Mouse (Mus musculus) lung, embryonic 14.5 days (tissue): ENCODE data around the gene Slf2. TPM values are rescaled to one million over a fixed set of nuclear protein-coding genes. Genes with fewer than 3 reads are reported as not detected.

ENCODE experiments used
- ATAC-seq: fragments of 200-750 bp; cut with Nextera tagmentation; 2 replicates; pipeline ENCODE4 v1.8.0; 2017; ENCODE audit warnings: mild to moderate bottlenecking, moderate TSS enrichment, moderate library complexity; ENCODE audit not compliant: insufficient read depth
- DNase-seq: peaks from one replicate; pipeline ENCODE4 v3.0.0-alpha.2; 2015
- H3K27ac ChIP-seq: fragments of 300-500 bp; sonication (generic); 2 replicates; pipeline ENCODE4 v1.5.1; 2014; ENCODE audit warnings: low read depth, mild to moderate bottlenecking, moderate library complexity
- H3K27me3 ChIP-seq: fragments of 300-500 bp; sonication (generic); 2 replicates; pipeline ENCODE4 v1.6.1; 2014; ENCODE audit warnings: low read length, control low read depth; ENCODE audit not compliant: insufficient read depth
- H3K36me3 ChIP-seq: fragments of 300-500 bp; sonication (generic); 2 replicates; pipeline ENCODE4 v1.6.1; 2014; ENCODE audit warnings: control low read depth; ENCODE audit not compliant: insufficient read depth
- H3K4me1 ChIP-seq: fragments of 300-500 bp; sonication (generic); 2 replicates; pipeline ENCODE4 v1.6.1; 2014; ENCODE audit warnings: antibody characterized with exemption, control low read depth; ENCODE audit not compliant: insufficient read depth
- H3K4me2 ChIP-seq: fragments of 300-500 bp; sonication (generic); 2 replicates; pipeline ENCODE4 v1.6.1; 2014; ENCODE audit warnings: mild to moderate bottlenecking
- H3K4me3 ChIP-seq: fragments of 300-500 bp; sonication (generic); 2 replicates; pipeline ENCODE4 v1.5.1; 2014; ENCODE audit warnings: low read depth, low read length
- H3K9ac ChIP-seq: fragments of 300-500 bp; sonication (generic); 2 replicates; pipeline ENCODE4 v1.6.1; 2014
- H3K9me3 ChIP-seq: fragments of 300-500 bp; sonication (generic); 2 replicates; pipeline ENCODE4 v1.6.1; 2016; ENCODE audit warnings: low read depth, low read length, control low read depth
- CTCF ChIP-seq: IDR thresholded peaks from 2 replicates; pipeline ENCODE4 v1.5.1; 2016; ENCODE audit warnings: antibody characterized with exemption, low read depth
- WGBS: fragments of 180-500 bp; shearing (Covaris S2); extraction: QIAGEN DNeasy Blood & Tissue Kit; methylation state at CpG from one replicate; pipeline ENCODE4 v1.1.7; 2014; 5-methylcytosine and 5-hydroxymethylcytosine counted together
- polyA plus RNA-seq: library from polyadenylated mRNA; unstranded; fragments of >200 nt; fragmentation: Nextera tagmentation; extraction: Ambion mirVana; gene quantifications from 2 replicates; pipeline ENCODE4 v1.2.1, GENCODE M21; 2014

Gene Slf2
- polyA plus RNA-seq, 1 experiment from 2014 or later = 43.9 TPM

DNA sequence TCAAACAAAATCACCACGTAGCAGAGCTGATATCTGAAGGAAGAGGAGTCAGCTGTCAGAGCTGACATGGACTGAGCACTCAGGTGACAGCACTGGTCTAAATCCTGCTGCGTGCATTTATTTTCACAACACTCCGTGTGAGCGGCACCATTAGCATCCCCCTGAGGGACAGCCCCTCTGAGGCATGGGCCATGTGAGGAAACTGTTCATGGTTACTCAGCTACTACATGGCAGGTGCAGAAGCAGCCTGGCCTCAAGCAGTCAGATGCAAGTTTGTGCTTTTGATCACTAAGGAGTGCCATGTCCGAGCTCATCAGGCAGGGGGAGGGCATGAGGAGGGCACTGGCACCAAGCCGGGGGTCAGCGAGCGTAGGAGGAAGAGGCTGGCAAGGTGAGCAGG is 68.7 kb downstream of the Slf2 start:
- no peak overlapping the region for H3K27ac ChIP-seq

DNA sequence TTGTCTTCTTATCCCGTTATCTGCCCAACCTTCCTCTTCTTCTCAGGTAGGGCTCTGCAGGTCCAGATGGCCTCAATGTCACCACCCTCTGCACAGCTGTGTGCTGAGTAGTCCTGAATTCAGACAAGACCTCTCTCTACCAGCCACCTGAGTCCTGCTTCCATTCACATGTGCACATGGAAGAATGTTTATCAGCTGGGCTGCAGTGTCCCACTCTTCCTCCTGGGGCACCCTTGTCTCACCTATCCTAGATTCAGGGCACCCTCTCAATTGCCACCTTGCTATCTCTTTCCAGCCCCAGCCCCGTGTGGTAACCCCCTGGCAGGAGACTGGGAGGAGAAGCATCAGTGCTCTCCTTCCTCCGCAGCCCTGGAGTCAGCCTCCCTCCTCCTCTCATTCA is 71.3 kb downstream of the Slf2 start:
- H3K4me1 ChIP-seq = peaks cover 10% of the 10 kb centered on the region
- TF ChIP-seq CTCF = peak; percentile 31; the same call in 1 of the 2 replicates
- H3K4me3 ChIP-seq = no peak overlapping the region
- H3K27ac ChIP-seq = no peak overlapping the region
- DNase-seq (no peak), ATAC-seq (no peak)
- WGBS = 56% methylated on average over 3 of the region's 3 CpGs
- H3K9me3 ChIP-seq = no peaks in the 10 kb centered on the region
- H3K27me3 ChIP-seq = no peaks in the 10 kb centered on the region
- no peak overlapping the region for H3K4me2 ChIP-seq
- peaks cover 27% of the 10 kb centered on the region for H3K36me3 ChIP-seq
- no peak overlapping the region for H3K9ac ChIP-seq

More for the DNA sequence above, 68.7 kb downstream of the Slf2 start:
- 83% methylated on average over 8 of the region's 8 CpGs for WGBS
- Histone ChIP-seq H3K27me3 (no peaks in the 10 kb centered on the region), H3K9ac (no peak overlapping the region), H3K4me1 (no peaks in the 10 kb centered on the region), H3K9me3 (no peaks in the 10 kb centered on the region), H3K36me3 (peaks cover 22% of the 10 kb centered on the region), H3K4me3 (no peak overlapping the region), H3K4me2 (no peak overlapping the region)
- ATAC-seq (no peak), DNase-seq (no peak)
- no peak for TF ChIP-seq CTCF

DNA sequence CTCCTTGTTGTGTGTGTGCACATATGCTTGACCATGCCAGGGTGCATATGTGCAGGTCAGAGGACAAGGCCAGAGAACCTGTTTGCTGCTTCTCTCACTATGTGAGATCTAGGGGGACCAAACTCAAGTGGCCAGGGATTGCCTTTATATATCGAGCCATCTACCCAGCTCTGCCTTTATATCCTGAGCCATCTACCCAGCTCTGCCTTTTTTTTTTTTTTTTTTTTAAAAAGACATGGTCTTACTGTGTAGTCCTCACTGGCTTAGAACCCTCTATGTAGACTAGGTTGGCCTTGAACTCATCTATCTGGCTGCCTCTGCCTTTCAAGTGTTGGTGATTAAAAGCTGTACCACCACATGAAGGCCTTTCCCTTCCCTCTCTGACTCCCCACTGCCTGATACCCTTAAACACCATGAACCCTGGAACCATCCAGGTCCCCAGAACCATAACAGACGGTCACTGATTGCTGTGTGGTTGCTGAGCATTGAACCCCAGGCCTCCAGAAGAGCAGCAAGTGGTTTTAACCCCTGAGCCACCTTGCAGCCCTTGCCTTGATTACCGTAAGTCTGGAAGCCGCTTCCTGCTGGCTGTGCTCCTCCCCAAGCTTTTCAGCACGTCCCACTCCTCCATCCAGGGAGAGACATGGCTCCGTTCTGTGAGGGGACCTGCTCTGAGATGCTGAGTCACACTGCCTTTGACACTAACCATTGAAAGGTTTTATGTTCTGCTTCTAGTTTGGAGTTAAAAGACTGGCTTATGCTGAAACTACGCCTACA is 73.0 kb downstream of the Slf2 start:
- 81% methylated on average over 7 of the region's 7 CpGs for WGBS
- ATAC-seq = no peak
- Histone ChIP-seq H3K4me1 (peaks cover 14% of the 10 kb centered on the region), H3K9me3 (no peaks in the 10 kb centered on the region), H3K27me3 (no peaks in the 10 kb centered on the region), H3K9ac (no peak overlapping the region), H3K4me2 (no peak overlapping the region), H3K27ac (no peak overlapping the region), H3K36me3 (peaks cover 32% of the 10 kb centered on the region), H3K4me3 (no peak overlapping the region)
- DNase-seq = no peak
- no peak for TF ChIP-seq CTCF

DNA sequence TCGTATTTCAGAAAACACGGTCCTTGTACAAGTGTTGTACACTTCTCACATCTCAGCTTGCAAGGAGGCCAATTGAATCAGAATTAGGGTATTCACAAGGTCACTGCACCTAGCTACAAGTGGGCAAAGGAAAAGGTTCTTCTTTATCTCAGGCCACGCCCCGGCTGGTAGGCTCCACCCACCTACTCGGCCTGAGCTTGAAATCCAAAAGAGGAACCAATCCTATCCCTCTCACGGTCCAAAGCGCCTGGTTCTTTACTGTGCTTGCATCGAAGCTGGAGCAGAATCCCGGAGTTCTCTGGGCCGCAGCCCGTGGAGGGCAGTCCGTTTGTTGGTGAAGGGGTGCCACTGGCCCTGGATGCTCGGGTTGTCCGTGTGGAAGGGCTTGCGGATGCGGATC is 74.5 kb downstream of the Slf2 start, which contains the start of gene Twnk:
TSS of gene Twnk (plus strand) at position 220 of the 400 bp plus-strand sequence.
- Histone ChIP-seq H3K4me2 (peak within 1 kb of the TSS; percentile 92), H3K27ac (peak within 1 kb of the TSS; percentile 80; the same call in 1 of the 2 replicates), H3K4me1 (peaks cover 14% of the 10 kb centered on the region), H3K36me3 (peaks cover 46% of the 10 kb centered on the region), H3K9ac (peak within 1 kb of the TSS; percentile 72), H3K4me3 (peak within 1 kb of the TSS; percentile 97), H3K27me3 (no peaks in the 10 kb centered on the region), H3K9me3 (no peaks in the 10 kb centered on the region)
- 10% methylated on average over 16 of the region's 16 CpGs for WGBS
- ATAC-seq (no peak), DNase-seq (peak; percentile 56)
- TF ChIP-seq CTCF = no peak

DNA sequence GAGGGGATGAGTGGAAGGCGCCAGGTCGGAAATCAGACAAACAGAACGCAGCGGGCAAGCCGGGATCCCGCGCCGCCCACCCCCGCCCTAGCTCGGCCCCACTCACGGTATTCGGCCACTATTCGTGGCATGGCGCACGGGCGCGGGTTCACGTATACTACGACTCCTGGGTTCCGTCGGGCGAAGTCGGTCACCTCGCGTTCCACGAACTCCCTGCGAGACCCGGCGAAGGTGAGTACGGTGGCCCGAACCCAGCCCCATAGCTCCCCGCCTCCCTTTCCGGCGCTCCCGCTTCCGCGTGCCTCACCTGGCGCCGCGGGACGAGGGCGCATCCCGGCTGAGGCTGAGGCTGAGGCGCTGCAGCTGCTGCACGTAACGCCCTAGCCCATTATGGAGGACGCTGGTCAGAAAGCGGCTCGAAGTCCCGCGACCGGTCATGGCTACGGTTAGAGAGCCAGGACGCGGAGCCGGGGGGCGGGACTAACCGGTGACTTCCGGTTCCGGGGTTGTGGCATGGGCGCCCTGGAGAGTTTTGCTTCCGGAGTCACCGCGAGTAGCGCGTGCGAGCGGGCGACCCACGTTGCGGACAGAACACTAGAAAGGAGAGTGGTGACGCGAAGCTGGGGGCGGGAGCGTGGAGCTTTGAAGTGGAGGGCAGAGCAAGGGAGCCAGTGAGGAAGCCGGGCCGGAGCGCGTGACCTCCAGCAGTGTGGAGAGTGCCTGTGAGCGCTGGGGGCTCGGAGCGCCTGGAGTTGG is 75.2 kb downstream of the Slf2 start, which contains the start of gene Mrpl43:
TSS of gene Mrpl43 (minus strand) at position 486 of the 756 bp plus-strand sequence.
- H3K27ac ChIP-seq = peak within 1 kb of the TSS; percentile 80; the same call in 1 of the 2 replicates

DNA sequence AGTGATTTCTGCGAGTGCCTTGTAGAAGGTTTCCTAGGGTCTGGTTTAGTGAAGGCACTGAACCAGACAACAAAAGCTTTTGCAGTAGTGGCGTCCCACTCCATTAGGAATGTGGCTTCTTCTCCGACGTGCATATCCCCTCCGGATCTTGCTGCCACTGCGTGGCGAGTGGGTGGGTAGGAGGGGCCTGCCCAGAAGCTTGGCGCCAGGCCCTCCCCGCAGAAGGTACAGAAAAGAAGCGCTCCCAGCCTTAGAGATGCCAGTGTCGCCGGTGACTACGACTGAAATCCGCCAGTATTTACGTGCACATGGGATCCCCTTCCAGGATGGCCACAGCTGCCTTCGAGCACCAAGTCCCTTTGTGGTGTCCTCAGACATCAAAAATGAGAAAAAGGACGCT is 76.1 kb downstream of the Slf2 start:
- Histone ChIP-seq H3K27ac (peak overlapping the region; percentile 80; the same call in 1 of the 2 replicates), H3K4me3 (peak overlapping the region; percentile 97), H3K27me3 (no peaks in the 10 kb centered on the region), H3K9ac (peak overlapping the region; percentile 72), H3K4me2 (peak overlapping the region; percentile 92), H3K9me3 (no peaks in the 10 kb centered on the region), H3K36me3 (peaks cover 56% of the 10 kb centered on the region), H3K4me1 (peaks cover 14% of the 10 kb centered on the region)
- ATAC-seq (no peak), DNase-seq (no peak)
- 31% methylated on average over 17 of the region's 17 CpGs for WGBS
- no peak for TF ChIP-seq CTCF

More for the DNA sequence above, 75.2 kb downstream of the Slf2 start, which contains the start of gene Mrpl43:
- ATAC-seq (peak; percentile 92), DNase-seq (peak; percentile 96)
- peaks cover 14% of the 10 kb centered on the region for H3K4me1 ChIP-seq
- H3K36me3 ChIP-seq = peaks cover 53% of the 10 kb centered on the region
- under 1% methylated on average over 82 of the region's 82 CpGs for WGBS
- H3K27me3 ChIP-seq = no peaks in the 10 kb centered on the region
- peak within 1 kb of the TSS; percentile 92 for H3K4me2 ChIP-seq
- H3K9ac ChIP-seq = peak within 1 kb of the TSS; percentile 72
- peak within 1 kb of the TSS; percentile 97 for H3K4me3 ChIP-seq
- H3K9me3 ChIP-seq = no peaks in the 10 kb centered on the region
- TF ChIP-seq CTCF = no peak
